Comparison of ENCODE assay signal across 15 mouse cellular contexts in the genomic region with DNA sequence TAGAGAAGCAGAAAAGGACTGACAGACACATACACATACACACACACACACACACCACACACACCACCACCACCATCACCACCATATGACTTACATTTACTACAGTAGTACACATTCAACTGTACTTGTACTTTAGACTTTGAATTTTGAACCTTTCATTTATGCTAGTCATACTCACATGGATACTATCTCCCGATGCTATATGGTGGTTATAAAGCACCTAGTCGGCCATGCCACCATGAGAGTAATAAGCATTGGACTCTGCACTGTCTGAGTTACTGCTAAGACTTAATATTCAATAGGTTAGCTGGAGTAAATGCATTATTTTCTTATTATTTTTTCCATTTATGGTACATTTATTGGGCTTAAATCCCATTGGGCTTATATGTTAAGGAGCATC.
DNase-seq lines count a peak whose midpoint lies in the region; ATAC-seq and TF ChIP-seq lines count a peak whose summit lies in the region.
"Had no signal": no experiment of that assay in that cellular context is flagged by ENCODE, and none has a peak within 500 bp of the region (broad histone marks: within the 10 kb centered on the region; RNA-seq: fewer than 3 reads in every experiment).

No protein-coding gene starts in this region.

- H3K27ac ChIP-seq in hindbrain, embryonic 10.5 days, result peak overlapping the region; percentile 68
- H3K27ac ChIP-seq in hindbrain, embryonic 11.5 days (ENCODE audit: low read depth, low read length), result no peak overlapping the region
- H3K27ac ChIP-seq in neural tube, embryonic 13.5 days (replicated peaks), result peak overlapping the region; percentile 67
- peak overlapping the region; percentile 62 for H3K27ac ChIP-seq in intestine, postnatal 0 days (ENCODE audit: low read depth, low read length)
- peak overlapping the region; percentile 61 for H3K27ac ChIP-seq in small intestine, adult 2 months (ENCODE audit: insufficient read depth, low read depth, low read length)
- H3K27ac ChIP-seq: liver, embryonic 13.5 days had no signal

- H3K9ac ChIP-seq in hindbrain, embryonic 11.5 days (ENCODE audit: low read depth, low read length), result no peak overlapping the region
- no peak overlapping the region for H3K9ac ChIP-seq in neural tube, embryonic 13.5 days
- no peak overlapping the region for H3K9ac ChIP-seq in intestine, postnatal 0 days (ENCODE audit: low read depth, low read length)
- H3K9ac ChIP-seq: liver, embryonic 13.5 days had no signal

- TF ChIP-seq POLR2A in small intestine, adult 2 months (IDR thresholded peaks at IDR 0.05; ENCODE audit: low read depth, low read length), result no peak

- no peak overlapping the region for H3K4me2 ChIP-seq in hindbrain, embryonic 11.5 days (replicated peaks; ENCODE audit: low read depth, low read length)
- no peak overlapping the region for H3K4me2 ChIP-seq in neural tube, embryonic 13.5 days
- no peak overlapping the region for H3K4me2 ChIP-seq in intestine, postnatal 0 days (replicated peaks; ENCODE audit: low read depth)
- H3K4me2 ChIP-seq: liver, embryonic 13.5 days had no signal

- no peak for DNase-seq in hindbrain, embryonic 10.5 days (ENCODE audit: low spot score)
- no peak for DNase-seq in hindbrain, embryonic 11.5 days (ENCODE audit: low spot score)
- DNase-seq in neural tube, embryonic 10.5 days (ENCODE audit: extremely low spot score, low spot score), result no peak
- no peak for DNase-seq in T-cell, adult 2 months (ENCODE audit: low spot score)
- DNase-seq: B cell, adult 2 months; gastrocnemius, postnatal 10 days; heart, postnatal 14 days; kidney, adult 11 months; liver, embryonic 13.5 days; lung, postnatal 36 days; thymus, adult 18-20 months had no signal

- peaks cover 3% of the 10 kb centered on the region; the same call in 1 of the 2 replicates for H3K27me3 ChIP-seq in hindbrain, embryonic 10.5 days (ENCODE audit: insufficient read depth, poor library complexity, severe bottlenecking)
- no peaks in the 10 kb centered on the region for H3K27me3 ChIP-seq in hindbrain, embryonic 11.5 days (ENCODE audit: control insufficient read depth, insufficient read depth, low read length)
- no peaks in the 10 kb centered on the region for H3K27me3 ChIP-seq in neural tube, embryonic 13.5 days
- no peaks in the 10 kb centered on the region for H3K27me3 ChIP-seq in intestine, postnatal 0 days (replicated peaks; ENCODE audit: control insufficient read depth, insufficient read depth, low read length)
- H3K27me3 ChIP-seq in small intestine, adult 2 months (ENCODE audit: control insufficient read depth, insufficient read depth, low read length), result no peaks in the 10 kb centered on the region
- H3K27me3 ChIP-seq: liver, embryonic 13.5 days had no signal

- H3K36me3 ChIP-seq in hindbrain, embryonic 10.5 days, result no peaks in the 10 kb centered on the region
- H3K36me3 ChIP-seq in hindbrain, embryonic 11.5 days (ENCODE audit: control insufficient read depth, insufficient read depth, low read length), result no peaks in the 10 kb centered on the region
- H3K36me3 ChIP-seq in neural tube, embryonic 13.5 days, result no peaks in the 10 kb centered on the region
- H3K36me3 ChIP-seq in intestine, postnatal 0 days (ENCODE audit: control insufficient read depth, insufficient read depth), result no peaks in the 10 kb centered on the region
- H3K36me3 ChIP-seq in small intestine, adult 2 months (ENCODE audit: control insufficient read depth, insufficient read depth, low read length), result no peaks in the 10 kb centered on the region
- H3K36me3 ChIP-seq: liver, embryonic 13.5 days had no signal

- H3K4me1 ChIP-seq in hindbrain, embryonic 10.5 days (replicated peaks), result peaks cover 29% of the 10 kb centered on the region
- no peaks in the 10 kb centered on the region for H3K4me1 ChIP-seq in hindbrain, embryonic 11.5 days (replicated peaks; ENCODE audit: control insufficient read depth, insufficient read depth, low read length)
- peaks cover 19% of the 10 kb centered on the region for H3K4me1 ChIP-seq in neural tube, embryonic 13.5 days (replicated peaks)
- H3K4me1 ChIP-seq in intestine, postnatal 0 days (replicated peaks; ENCODE audit: control insufficient read depth, insufficient read depth, low read length), result peaks cover 3% of the 10 kb centered on the region; the same call in 1 of the 2 replicates
- peaks cover 5% of the 10 kb centered on the region; the same call in 1 of the 2 replicates for H3K4me1 ChIP-seq in small intestine, adult 2 months (ENCODE audit: control insufficient read depth, insufficient read depth, insufficient read length, low read length)
- H3K4me1 ChIP-seq: liver, embryonic 13.5 days had no signal

- WGBS in hindbrain, embryonic 10.5 days, result 89% methylated on average over 2 of the region's 2 CpGs
- 93% methylated on average over 2 of the region's 2 CpGs for WGBS in hindbrain, embryonic 11.5 days
- 97% methylated on average over 2 of the region's 2 CpGs for whole genome bisulfite sequencing in neural tube, embryonic 13.5 days
- 38% methylated on average over 2 of the region's 2 CpGs for WGBS in intestine, postnatal 0 days
- 34% methylated on average over 2 of the region's 2 CpGs for WGBS in small intestine, adult 2 months

- H3K4me3 ChIP-seq in hindbrain, embryonic 10.5 days, result no peak overlapping the region
- H3K4me3 ChIP-seq in hindbrain, embryonic 11.5 days (ENCODE audit: low read depth, low read length), result no peak overlapping the region
- no peak overlapping the region for H3K4me3 ChIP-seq in neural tube, embryonic 13.5 days
- no peak overlapping the region for H3K4me3 ChIP-seq in intestine, postnatal 0 days (ENCODE audit: low read depth, low read length)
- H3K4me3 ChIP-seq in small intestine, adult 2 months (ENCODE audit: low read depth, low read length), result no peak overlapping the region
- H3K4me3 ChIP-seq: liver, embryonic 13.5 days had no signal

- no peak for TF ChIP-seq CTCF in intestine, postnatal 0 days (IDR thresholded peaks at IDR 0.05; ENCODE audit: low read depth)
- no peak for TF ChIP-seq CTCF in small intestine, adult 2 months (IDR thresholded peaks at IDR 0.05; ENCODE audit: extremely low read depth, insufficient read length, insufficient replicate concordance, low read depth, low read length)

- no peaks in the 10 kb centered on the region for H3K9me3 ChIP-seq in hindbrain, embryonic 10.5 days
- H3K9me3 ChIP-seq in hindbrain, embryonic 11.5 days (ENCODE audit: control insufficient read depth, low read length), result no peaks in the 10 kb centered on the region
- no peaks in the 10 kb centered on the region for H3K9me3 ChIP-seq in neural tube, embryonic 13.5 days
- H3K9me3 ChIP-seq in intestine, postnatal 0 days (ENCODE audit: control insufficient read depth), result no peaks in the 10 kb centered on the region
- H3K9me3 ChIP-seq: liver, embryonic 13.5 days had no signal

- ATAC-seq in hindbrain, embryonic 11.5 days (ENCODE audit: low FRiP score), result no peak
- no peak for ATAC-seq in neural tube, embryonic 13.5 days (ENCODE audit: low read depth)
- ATAC-seq in intestine, postnatal 0 days, result peak; percentile 99
- ATAC-seq in frontal cortex, adult (ENCODE audit: low TSS enrichment), result no peak
